Mouse (Mus musculus) lung, postnatal 36 days (tissue): ENCODE data around the gene Cdh13.
A peak's percentile ranks its signal among the peaks of the same experiment; 100 is the strongest.

Experiments
- DNase-seq: peaks from one replicate; pipeline ENCODE4 v3.0.0; 2022; ENCODE audit warnings: mixed read lengths

Cdh13 gene

DNA sequence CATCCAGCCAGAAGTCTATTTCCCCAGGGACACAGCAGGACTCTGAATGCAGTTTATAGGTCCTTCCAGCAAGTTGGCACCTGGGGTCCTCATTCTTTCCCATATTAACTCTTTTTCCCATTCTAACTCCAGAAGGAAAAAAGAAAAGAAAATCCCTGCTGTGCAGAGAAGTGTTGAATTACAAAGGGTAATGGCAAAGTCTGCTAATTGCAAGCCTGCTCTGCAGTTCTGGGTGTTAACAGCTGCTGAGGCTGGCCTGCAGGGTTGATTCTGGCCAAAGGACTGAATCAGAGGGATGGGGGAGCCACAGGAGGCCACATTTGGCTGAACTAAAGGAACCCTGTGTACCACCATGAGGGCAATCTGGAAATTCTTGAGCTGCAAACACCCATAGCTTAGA is 562.2 kb downstream of the Cdh13 start:
- no peak for DNase-seq

DNA sequence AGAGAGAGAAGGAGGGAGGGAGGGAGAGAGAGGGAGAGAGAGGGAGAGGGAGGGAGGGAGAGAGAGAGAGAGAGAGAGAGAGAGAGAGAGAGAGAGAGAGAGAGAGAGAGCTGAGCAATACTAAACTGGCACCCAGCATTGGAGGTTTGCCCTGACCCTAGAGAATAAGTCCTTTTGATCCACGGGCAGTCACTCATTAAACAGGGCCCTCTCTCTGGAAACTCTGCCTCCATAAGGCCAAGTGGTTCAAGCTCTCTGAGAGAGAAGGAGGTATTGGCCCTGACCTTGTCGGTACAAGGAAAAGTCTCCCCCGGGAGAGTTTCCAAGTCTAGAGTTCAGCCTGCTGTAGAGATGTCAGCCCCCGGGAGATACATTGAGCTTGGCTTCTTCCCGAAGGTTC is 564.5 kb downstream of the Cdh13 start:
- no peak for DNase-seq

DNA sequence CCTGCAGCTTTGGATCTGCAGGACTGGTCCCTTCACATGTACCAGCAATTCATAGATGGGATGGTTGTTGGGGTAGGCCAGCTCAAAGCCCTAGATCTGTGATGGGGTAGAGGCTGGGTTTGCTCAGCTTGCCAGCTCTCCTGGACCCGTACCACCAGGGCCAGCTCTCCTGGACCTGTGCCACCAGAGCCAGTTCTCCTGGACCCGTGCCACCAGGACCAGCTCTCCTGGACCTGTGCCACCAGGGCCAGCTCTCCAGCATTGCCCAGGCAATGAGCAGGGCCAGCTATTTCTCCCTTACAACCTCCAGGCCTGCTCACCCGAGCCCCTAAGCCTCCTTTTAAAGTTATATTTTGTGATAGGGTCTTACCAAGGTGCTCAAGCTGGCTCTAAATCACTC is 566.0 kb downstream of the Cdh13 start:
- DNase-seq = no peak

DNA sequence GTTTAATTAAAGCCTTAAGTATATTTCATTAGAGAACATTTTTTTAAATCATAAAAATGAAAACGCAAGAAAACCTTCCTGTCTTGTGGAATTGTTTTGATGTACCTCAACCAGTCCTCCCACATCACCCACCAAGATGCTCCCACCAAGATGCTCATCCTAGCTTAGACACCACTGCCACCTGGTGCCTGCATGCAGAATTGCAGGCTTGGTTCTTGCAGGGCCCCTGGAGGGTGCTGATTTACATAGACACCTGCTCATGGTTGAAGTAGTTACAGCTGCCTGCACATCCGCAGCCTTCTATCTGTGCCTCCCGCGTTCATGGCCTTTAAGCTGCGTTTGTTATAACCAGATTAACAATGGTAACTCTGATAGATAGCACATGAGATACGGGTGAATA is 566.8 kb downstream of the Cdh13 start:
- DNase-seq = peak; percentile 43

DNA sequence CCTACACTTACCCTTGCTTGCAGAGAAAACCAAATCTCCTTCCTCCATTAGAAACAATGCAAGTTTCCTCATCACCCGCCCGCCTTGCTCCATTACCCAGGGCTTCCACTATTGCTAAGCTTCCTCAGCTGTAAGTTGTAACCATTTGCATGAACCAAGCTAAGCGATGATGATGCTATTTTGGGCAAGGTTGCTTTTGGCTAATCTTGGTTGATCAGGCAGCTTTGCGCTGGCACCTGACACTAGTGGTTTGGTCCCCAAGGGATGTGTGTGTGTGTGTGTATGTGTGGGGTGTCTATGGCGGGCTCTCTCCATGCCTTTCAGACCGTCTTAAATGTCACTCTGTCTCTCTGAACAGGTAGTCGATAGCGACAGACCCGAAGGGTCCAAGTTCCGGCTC is 567.8 kb downstream of the Cdh13 start:
- no peak for DNase-seq

DNA sequence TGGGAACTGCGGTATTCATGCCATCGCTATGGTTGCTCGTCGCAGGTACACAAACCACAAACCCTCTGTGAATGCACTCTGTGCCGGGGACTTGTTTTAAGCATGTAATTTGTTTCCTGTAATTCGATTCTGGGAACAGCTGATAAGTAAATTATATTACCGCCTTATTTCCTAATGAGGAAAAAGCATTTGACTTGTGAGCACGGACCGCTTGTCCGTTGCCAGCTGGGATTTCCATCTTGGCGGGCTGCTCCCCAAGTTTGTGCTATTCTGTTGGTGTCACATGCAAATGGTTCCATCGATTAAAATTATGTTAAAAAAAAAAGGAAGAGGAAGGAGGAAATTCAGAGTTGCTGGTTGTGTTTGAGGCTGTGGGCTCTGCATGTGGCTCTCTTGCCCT is 569.3 kb downstream of the Cdh13 start:
- DNase-seq = no peak

DNA sequence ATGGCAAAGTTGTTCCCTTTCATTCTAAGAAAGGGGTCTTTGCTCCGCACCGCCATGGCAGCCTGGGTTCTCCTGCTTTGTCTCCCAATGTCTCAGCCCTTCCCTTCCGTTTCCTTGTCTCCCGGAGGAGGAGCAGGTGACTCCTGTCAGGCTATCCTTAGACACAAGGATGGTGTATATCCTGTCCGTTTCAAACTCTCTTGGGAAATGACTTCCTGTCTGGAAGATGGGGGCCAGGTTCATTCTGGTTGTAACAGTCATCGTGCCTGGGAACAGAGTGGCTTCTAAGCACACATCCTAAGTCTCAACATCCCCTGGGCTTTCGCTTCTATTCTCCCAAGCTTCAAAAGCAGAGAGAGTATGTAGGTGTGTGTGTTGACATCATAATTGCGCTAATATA is 571.1 kb downstream of the Cdh13 start:
- no peak for DNase-seq

DNA sequence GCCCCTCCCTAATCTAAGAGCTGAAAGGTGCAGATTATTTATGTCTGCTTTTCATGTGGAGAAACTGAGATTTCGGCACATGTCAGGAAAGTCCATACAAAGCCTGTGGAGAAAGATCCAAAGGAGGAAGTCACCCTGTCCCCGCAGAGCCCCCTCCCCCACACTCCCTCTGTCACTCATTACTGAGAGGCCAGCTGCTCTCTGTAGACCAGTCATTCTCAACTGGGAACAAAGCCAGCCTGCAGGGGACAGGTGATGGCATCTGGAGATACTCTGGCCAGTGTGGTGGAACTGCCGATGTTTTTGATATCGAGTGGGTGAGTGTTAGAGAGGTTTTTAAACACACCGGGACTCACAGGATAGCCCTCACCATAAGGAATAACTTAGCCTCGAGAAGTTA is 582.8 kb downstream of the Cdh13 start:
- no peak for DNase-seq

DNA sequence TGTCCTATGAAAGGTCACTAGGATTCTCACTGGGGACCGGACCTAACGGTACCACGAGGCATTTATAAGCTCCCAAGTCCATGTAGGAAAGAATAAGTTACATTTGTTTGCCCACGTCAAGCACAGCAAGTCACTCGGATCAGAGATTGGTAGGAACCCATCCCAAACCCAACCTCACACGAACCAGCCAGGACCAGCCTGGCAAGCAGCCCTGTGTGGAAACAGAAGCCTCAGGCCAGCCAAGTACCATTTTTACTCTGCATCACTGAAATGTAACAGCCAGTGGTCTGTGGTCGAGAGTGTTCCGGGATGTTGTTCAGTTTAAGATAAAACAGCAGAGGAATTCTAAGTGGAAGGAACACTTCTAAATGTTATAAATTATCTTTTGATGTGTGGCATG is 587.2 kb downstream of the Cdh13 start:
- no peak for DNase-seq

DNA sequence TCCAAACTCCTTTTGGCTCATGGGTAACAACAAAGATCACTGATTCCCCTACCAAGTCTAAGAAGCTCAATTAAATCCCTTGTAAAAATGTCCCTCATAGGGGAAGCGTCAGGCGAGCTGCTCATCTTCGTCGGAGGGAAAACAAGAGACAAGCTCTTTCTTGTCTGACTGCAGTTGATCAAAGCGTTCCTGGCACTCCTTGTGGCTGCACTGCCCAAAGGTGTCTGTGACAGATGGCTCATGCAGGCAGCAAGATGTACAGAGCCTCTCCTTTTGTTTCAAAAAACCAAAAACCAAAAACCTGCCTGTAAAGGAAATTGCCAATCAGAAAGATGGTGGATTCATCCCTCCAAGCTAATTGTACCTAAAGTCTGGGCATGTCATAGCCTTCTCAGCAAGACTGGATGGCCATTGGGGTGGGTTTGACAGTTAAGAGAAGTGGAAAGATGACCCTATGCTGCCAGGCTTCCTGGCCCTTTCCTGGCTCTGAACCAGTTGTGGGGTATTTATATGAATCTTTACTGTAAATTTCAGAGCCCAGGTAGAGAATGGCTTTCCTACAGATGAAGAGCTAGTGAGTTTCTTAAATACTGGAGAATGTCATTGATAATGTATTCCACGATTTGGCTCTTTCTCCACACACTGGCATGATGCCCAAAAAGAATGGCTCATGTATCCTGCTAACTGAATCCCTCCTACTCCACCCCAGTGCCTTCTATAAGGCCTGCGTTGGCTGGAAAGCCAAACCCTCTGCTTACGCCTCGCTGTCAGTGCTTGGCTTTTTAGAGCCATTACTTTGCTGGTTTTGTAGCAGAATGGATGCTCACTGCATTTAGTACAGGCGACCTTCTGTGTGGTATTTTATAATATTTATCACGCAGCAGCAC is 596.6 kb downstream of the Cdh13 start:
- DNase-seq = no peak

DNA sequence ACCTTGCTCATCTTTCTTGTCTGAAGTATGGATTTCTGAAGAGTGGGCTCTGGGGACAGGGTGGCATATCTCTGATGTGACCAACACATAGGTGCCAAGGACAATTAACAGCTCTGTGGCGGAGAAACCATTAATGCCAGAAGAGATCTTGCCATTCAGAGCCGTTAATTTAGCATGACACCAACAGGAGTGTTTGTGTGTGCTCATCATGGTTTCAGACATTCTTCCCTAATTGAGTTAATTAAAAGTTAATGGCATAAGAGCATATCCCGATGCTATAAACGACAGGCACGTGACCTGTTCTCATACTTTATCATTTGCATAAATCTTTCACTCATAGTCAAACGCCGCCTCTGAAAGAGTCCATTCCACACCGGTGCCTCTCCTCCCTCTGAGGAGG is 600.8 kb downstream of the Cdh13 start:
- no peak for DNase-seq

DNA sequence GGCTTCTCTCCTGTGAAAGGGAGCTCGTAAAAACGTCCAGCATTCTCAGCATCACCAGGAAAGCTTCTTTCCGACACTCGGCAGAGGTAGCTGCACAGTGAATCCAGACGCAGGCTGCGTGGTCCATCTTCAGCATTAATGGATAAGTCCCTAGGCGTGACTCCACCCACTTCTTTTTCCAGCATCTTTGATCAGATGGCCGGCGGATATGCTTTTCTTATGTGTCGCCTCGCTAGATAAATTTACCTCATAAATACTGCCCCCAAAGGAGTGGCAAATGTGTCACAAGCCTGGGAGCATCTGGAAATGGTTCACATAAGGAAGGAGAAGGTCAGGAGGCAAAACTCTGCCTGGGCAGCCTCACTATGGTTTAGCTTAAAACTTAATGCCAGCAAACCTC is 601.5 kb downstream of the Cdh13 start:
- no peak for DNase-seq

DNA sequence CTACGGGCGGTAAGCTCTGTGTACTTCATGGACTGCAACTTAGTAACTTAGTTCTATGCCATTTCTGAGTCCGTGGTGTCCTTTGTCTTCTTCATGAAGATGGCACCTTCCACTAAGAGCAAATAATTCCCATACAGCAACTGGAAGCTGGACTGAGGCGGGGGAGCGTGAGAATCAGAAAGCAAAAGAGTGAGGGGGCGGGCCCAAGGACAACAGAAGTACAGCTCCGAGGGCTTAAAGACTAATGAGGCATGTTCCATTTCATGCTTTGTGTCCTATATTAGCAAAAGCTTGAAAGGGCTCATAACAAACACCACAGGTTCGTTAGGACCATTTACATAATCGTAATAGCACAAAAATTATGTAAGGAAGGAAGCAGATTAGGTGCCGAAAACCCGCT is 618.9 kb downstream of the Cdh13 start:
- no peak for DNase-seq

DNA sequence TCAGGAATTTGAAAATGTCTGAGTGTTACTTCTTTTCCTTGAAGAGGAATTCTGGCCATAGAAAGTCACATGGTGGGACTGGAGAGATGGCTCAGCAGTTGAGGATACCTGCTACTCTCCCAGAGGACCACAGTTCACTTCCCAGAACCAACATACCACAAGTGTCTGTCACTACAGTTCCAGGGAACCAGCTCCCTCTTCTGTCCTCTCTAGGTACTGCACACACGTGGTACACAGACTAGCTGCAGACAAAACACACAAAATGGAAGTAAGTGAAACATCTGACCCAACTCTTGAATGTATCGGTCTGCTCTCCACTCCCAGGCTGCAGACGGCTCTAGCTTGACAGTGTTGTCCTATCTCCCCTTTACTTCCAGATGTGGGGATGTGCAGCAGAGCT is 633.0 kb downstream of the Cdh13 start:
- DNase-seq = no peak

DNA sequence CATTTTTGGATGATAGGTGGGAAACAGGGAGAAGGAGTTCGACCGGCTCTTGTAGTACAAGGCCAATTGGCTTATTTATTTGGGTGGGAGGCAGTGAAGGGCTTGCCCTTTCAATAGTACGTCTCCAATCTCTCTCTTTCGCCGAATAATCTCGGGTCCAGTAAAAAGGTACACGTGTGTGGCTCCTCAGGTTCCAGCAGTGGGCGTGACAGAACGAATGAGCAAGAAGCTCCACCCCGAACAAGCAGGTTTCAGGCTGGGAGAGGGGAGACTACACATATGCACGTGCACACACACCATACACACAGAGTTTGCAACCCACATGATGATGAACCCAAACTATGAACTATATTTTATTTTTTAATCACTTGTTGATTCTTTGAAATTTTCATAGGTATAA is 653.9 kb downstream of the Cdh13 start:
- DNase-seq = no peak

DNA sequence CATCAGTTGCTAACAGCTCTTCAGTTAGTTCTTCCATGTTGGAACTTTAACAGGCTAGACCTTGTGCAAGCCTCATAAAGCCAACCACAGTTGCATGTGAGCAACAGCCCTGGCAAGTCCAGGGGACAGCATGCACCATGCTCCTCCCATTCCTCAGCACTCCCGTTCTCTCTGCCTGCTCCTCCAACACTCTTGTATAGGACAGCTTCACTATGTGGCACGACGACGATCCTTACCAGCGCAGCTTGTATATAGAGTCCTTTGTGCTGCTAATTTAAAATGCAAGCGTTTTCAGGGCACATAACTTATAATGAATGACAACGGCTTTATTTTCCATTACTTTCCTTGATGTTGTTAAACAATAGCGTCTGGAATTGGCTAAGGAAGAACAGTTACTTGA is 654.5 kb downstream of the Cdh13 start:
- DNase-seq = no peak

DNA sequence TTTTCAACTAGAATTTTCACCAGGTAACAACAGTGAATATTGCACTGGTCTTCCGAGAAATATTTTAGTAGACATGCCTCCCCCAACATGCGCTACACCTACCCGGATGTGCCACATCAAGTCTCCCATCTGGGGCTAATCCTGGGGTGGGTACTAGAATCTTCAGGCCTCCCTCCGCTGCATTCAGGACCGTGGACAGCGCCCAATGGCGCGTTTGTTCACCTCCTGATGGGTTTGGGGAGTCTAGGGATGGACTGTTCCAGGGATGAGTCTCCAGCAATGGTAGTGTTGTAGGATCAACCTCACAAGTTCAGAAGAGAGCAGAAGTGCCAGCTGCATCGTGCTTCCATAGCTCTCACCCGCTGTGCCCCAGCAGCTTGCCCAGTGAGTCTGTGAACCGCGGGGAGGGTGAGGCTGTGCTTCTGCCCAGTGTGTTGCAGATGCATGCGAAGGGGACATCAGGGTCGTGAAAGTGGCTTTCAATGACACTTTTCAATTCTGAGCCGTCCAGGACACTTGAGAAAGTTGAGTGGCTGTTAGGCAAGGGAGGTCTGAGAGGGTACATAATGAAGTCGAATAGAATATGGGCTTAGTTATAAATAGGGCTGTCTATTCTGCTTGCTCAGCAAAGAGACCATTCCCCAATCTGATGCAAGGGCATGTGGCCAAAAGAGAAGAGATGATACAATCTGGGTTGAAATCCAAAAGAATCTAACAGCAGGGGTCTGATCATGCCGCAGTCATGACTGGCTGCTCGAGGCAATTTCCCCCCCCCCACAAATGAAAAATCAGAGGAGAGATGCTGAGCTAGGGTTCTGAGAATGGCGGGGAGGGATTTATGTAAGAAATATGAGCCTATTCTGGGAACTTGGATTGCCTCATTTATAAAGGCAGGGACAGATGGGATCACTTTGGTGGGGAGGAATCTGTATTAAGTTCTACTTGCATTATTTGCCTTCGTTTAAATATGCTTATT is 668.5 kb downstream of the Cdh13 start:
- no peak for DNase-seq

DNA sequence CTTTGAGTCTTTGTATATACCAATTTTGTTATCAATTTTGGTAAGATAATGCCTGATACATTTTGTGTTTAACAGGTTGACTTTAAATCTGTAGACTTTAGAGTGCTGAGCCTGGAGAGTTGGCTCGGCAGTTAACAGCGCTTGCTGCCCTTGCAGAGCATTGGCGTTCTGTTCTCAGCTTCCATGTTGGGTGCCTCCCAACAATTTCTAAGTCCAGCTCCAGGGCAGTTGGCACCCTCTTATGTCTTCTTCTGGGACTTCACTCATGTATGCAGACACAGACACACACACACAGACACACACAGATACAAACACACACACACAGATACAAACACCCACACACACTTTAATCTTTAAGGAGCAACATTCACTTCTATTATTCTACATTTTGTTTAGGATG is 672.6 kb downstream of the Cdh13 start:
- DNase-seq = no peak

DNA sequence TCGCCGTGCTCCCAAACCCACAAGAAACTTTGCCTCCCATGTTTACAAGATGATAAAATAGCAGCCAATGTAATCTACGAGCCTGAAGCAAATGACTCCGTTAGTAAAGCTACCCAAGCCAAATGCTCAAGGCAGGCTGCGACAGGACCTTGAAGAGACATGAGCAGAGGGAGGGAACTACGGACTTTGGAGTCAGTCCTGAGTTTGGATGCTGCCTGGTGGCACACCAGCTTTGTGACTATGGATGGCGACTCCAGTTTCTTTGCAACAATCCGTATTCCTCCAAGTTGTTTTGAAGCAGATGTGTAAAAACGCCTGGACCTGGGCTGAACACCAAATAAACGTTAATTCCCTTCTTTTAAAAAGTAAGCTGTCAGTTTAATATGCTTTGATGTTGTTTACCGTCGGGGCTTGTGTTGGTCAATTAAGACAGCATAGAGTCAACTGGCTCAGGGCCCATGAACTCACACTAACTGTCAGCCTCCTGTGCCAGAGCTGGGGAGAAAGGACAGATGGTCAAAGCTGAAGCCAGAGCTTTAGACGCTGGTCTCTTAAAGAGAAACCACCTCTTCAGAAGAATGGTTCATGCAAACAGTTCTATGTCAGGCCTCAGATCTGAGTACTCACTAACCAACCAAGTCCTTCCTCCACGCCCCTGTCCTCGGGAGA is 678.5 kb downstream of the Cdh13 start:
- peak; percentile 61 for DNase-seq

DNA sequence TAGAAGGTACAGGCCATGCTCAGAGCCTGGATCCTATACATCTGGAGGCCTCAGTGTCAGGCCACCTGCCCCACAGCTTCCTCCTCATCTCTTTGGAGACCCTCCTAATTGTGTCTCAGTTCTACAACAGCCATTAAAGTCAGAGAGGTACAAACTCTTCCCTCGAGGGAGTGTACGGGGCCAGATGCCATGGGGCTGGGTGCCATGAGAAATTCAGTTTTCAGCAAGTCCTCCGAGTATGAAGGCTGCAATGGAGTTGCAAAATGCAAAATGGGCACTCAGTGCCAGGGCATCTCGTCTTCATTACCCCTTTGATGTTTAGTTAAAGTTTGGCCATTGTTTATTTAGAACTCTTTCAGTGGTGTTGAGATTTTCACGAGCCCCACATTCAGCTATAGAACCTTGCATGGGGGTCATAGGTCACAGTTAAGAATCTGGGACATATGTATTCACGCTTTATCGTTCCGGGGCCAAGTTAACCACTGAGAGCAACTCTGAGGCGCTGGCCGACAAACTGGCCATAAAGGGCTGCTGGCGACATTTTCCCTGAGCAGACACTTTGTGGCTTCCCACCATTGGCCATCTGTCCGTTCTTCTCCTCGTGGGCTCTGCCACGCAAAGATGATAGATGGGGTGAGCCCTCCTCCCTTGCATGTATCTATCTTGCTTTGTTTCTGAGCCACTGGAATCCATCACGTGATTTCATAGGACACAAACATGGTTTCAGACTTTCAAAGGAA is 681.7 kb downstream of the Cdh13 start:
- DNase-seq = no peak

DNA sequence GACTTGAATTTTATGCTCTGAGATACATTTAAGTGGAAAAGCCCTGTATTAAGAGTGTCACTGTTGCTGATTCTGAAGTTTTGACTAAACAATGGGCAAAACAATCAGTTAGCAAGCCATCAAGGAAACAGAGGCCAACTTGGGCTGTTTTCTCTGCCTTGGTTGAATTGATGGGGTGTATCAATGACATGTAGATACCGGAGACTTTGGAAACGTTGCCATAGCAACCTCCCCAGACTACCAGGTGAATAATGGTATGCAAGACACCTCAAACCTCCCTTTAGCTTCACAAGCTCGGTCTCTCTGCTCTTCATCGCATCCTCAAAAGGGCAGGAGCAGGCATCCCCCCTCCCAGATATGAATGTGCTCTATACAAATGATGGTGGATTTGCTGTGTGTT is 685.4 kb downstream of the Cdh13 start:
- DNase-seq = no peak

DNA sequence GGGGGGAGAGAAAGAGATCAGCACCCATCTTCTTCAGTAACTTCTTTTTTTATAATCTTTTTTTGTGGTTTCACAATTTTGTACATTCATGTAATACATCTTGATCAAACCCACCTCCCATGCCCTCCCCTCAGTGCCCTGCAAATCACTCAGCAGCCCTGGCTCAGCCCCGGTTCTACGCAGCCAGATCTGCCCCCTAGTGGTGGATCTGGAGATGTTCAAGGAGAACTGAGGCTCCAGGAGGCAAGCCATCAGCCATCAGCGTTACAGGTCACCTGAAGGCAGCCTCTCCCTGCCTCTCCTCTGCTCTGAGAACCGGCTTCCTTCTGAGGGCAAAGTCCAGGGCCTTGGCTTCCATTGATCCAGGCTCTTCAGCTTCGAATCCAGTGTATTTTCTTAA is 696.3 kb downstream of the Cdh13 start:
- DNase-seq = no peak

DNA sequence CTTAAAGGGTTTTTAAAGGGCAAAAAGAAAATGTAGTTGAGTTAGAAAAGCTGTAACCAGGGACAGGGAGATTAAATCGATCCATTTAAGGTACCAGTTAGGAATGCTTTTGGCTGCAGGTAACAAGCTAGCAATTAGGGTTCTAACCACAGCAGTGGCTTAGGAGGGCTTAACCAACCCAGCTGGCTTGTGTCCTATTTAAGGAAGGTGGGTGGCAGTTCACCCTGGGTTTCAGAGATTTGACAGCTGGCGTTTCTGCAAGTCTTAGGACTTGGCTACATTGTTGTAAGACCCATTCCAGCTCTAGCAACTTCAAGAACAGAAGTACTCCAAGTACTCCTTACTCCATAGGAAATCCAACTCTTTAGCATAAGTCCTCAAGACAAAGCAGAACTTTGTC is 700.2 kb downstream of the Cdh13 start:
- no peak for DNase-seq
